Mouse (Mus musculus) ES-Bruce4 (cell line): ENCODE results near the gene Brd4. TPM values are rescaled to one million over a fixed set of nuclear protein-coding genes. Genes with fewer than 3 reads are reported as not detected.

Source experiments
- H3K27ac ChIP-seq: 2 replicates; pipeline ENCODE4 v1.5.1; 2012; ENCODE audit warnings: low read length, inconsistent platforms; ENCODE audit not compliant: insufficient read depth
- H3K27me3 ChIP-seq: 2 replicates; pipeline ENCODE4 v1.6.1; 2012; ENCODE audit warnings: mild to moderate bottlenecking, low read length, inconsistent platforms; ENCODE audit not compliant: control insufficient read depth, poor library complexity, insufficient read depth, severe bottlenecking
- H3K36me3 ChIP-seq: 2 replicates; pipeline ENCODE4 v1.6.1; 2012; ENCODE audit warnings: inconsistent platforms, mild to moderate bottlenecking, low read length, moderate library complexity; ENCODE audit not compliant: control insufficient read depth, poor library complexity, insufficient read depth, severe bottlenecking
- H3K4me1 ChIP-seq: one replicate; pipeline ENCODE4 v1.8.1; 2011; ENCODE audit warnings: low read length; ENCODE audit not compliant: control insufficient read depth, insufficient read depth
- H3K4me3 ChIP-seq: 2 replicates; pipeline ENCODE4 v1.5.1; 2011; ENCODE audit warnings: low read depth, mild to moderate bottlenecking, low read length
- H3K9ac ChIP-seq: 2 replicates; pipeline ENCODE4 v1.6.1; 2012; ENCODE audit warnings: low read depth, mild to moderate bottlenecking, inconsistent platforms; ENCODE audit not compliant: poor library complexity, severe bottlenecking
- H3K9me3 ChIP-seq: replicated peaks from 2 replicates; pipeline ENCODE4 v1.6.1; 2012; ENCODE audit warnings: mild to moderate bottlenecking, low read length, inconsistent platforms; ENCODE audit not compliant: control insufficient read depth, poor library complexity, insufficient read depth, severe bottlenecking
- CTCF ChIP-seq: IDR thresholded peaks from one replicate; pipeline ENCODE4 v1.8.1; 2011; ENCODE audit warnings: low read depth, low read length
- EP300 ChIP-seq: IDR thresholded peaks from 2 replicates; pipeline ENCODE4 v1.6.1; 2011; ENCODE audit warnings: low read depth, low read length; ENCODE audit not compliant: insufficient read depth
- POLR2A ChIP-seq: IDR thresholded peaks from one replicate; pipeline ENCODE4 v1.8.1; 2011; ENCODE audit warnings: low read length; ENCODE audit not compliant: insufficient read depth
- polyA plus RNA-seq: library from polyadenylated mRNA; stranded (reverse); fragments of >200 nt; gene quantifications from 2 replicates; pipeline ENCODE4 v1.2.4, GENCODE M21; 2011; ENCODE audit warnings: low read depth; ENCODE audit not compliant: missing spikeins, insufficient read depth, insufficient read length

Gene Brd4
- polyA plus RNA-seq, 1 experiment, result 191 TPM

GRCm38 (mm10) chr17:32275568-32275967 lies 9.0 kb downstream of the Brd4 start:
- no peak overlapping the region for H3K9ac ChIP-seq
- no peak overlapping the region for H3K4me3 ChIP-seq
- H3K36me3 ChIP-seq, result peaks cover 2% of the 10 kb centered on the region; the same call in 1 of the 2 replicates
- no peaks in the 10 kb centered on the region for H3K9me3 ChIP-seq
- H3K27me3 ChIP-seq, result no peaks in the 10 kb centered on the region
- TF ChIP-seq CTCF, result no peak
- TF ChIP-seq EP300, result no peak
- no peak for TF ChIP-seq POLR2A
- H3K27ac ChIP-seq, result no peak overlapping the region
- no peaks in the 10 kb centered on the region for H3K4me1 ChIP-seq

GRCm38 (mm10) chr17:32269151-32269550 lies 15.4 kb downstream of the Brd4 start:
- Histone ChIP-seq H3K27me3 (no peaks in the 10 kb centered on the region), H3K9me3 (no peaks in the 10 kb centered on the region), H3K9ac (no peak overlapping the region), H3K4me3 (no peak overlapping the region), H3K4me1 (peaks cover 2% of the 10 kb centered on the region), H3K36me3 (peaks cover 8% of the 10 kb centered on the region; the same call in 1 of the 2 replicates), H3K27ac (no peak overlapping the region)
- TF ChIP-seq POLR2A (no peak), EP300 (no peak), CTCF (no peak)

- no peak overlapping the region for H3K4me3 ChIP-seq
- H3K27me3 ChIP-seq, result no peaks in the 10 kb centered on the region
- TF ChIP-seq CTCF (no peak), EP300 (no peak), POLR2A (no peak)
- H3K9ac ChIP-seq, result no peak overlapping the region
- no peaks in the 10 kb centered on the region for H3K9me3 ChIP-seq
- no peak overlapping the region for H3K27ac ChIP-seq
- H3K4me1 ChIP-seq, result peaks cover 2% of the 10 kb centered on the region
- peaks cover 8% of the 10 kb centered on the region; the same call in 1 of the 2 replicates for H3K36me3 ChIP-seq
Measured at GRCm38 (mm10) chr17:32268540-32268960, 16.0 kb downstream of the Brd4 start.

- no peak overlapping the region for H3K27ac ChIP-seq
- TF ChIP-seq EP300, result no peak
- TF ChIP-seq CTCF, result no peak
- no peak for TF ChIP-seq POLR2A
Measured at GRCm38 (mm10) chr17:32268096-32268495, 16.4 kb downstream of the Brd4 start.

GRCm38 (mm10) chr17:32267617-32268016 lies 16.9 kb downstream of the Brd4 start:
- H3K4me3 ChIP-seq, result no peak overlapping the region
- H3K9me3 ChIP-seq, result no peaks in the 10 kb centered on the region
- TF ChIP-seq CTCF (no peak), POLR2A (no peak), EP300 (no peak)
- H3K4me1 ChIP-seq, result peaks cover 2% of the 10 kb centered on the region
- peaks cover 5% of the 10 kb centered on the region; the same call in 1 of the 2 replicates for H3K36me3 ChIP-seq
- H3K9ac ChIP-seq, result no peak overlapping the region
- no peaks in the 10 kb centered on the region for H3K27me3 ChIP-seq
- H3K27ac ChIP-seq, result no peak overlapping the region

More at GRCm38 (mm10) chr17:32268096-32268495, 16.4 kb downstream of the Brd4 start:
- Histone ChIP-seq H3K9me3 (no peaks in the 10 kb centered on the region), H3K9ac (no peak overlapping the region), H3K4me3 (no peak overlapping the region), H3K4me1 (peaks cover 2% of the 10 kb centered on the region), H3K27me3 (no peaks in the 10 kb centered on the region), H3K36me3 (peaks cover 5% of the 10 kb centered on the region; the same call in 1 of the 2 replicates)

GRCm38 (mm10) chr17:32263672-32264071 lies 20.9 kb downstream of the Brd4 start:
- TF ChIP-seq CTCF, result no peak
- TF ChIP-seq POLR2A, result no peak
- Histone ChIP-seq H3K4me3 (no peak overlapping the region), H3K9me3 (no peaks in the 10 kb centered on the region), H3K27ac (no peak overlapping the region), H3K36me3 (0 out of 2 replicates have a peak, but pooled peaks cover 3% of the 10 kb centered on the region), H3K9ac (no peak overlapping the region), H3K27me3 (no peaks in the 10 kb centered on the region), H3K4me1 (peaks cover 2% of the 10 kb centered on the region)
